Mouse (Mus musculus): ENCODE results near the gene Ube2a.

Ube2a gene

GRCm38 (mm10) chrX:36902321-36903114, 28.8 kb downstream of the Ube2a start, which contains the start of gene Nkrf:
Nkrf (minus strand) TSS chrX:36902899.
- peak; percentile 60 for DNase-seq

GRCm38 (mm10) chrX:36903115-36903768, 29.5 kb downstream of the Ube2a start:
- peak; percentile 84 for DNase-seq

GRCm38 (mm10) chrX:36906539-36906938, 32.8 kb downstream of the Ube2a start:
- no peak for DNase-seq

GRCm38 (mm10) chrX:36911343-36911742, 37.6 kb downstream of the Ube2a start:
- DNase-seq, result peak; percentile 58

GRCm38 (mm10) chrX:36917749-36918148, 44.0 kb downstream of the Ube2a start:
- no peak for DNase-seq

GRCm38 (mm10) chrX:36921346-36921745, 47.6 kb downstream of the Ube2a start:
- no peak for DNase-seq

- no peak for DNase-seq
Measured at GRCm38 (mm10) chrX:36928791-36929190, 55.1 kb downstream of the Ube2a start.

GRCm38 (mm10) chrX:36929694-36930093, 56.0 kb downstream of the Ube2a start:
- no peak for DNase-seq

GRCm38 (mm10) chrX:36930574-36930973, 56.9 kb downstream of the Ube2a start:
- peak; percentile 7 for DNase-seq
